Comparison of ENCODE assay signal across 10 mouse cellular contexts in genomic region chr11:28954673-28955304, GRCm38 (mm10).
DNase-seq lines count a peak whose midpoint lies in the region.
"Had no signal": no experiment of that assay in that cellular context is flagged by ENCODE, and none has a peak within 500 bp of the region (broad histone marks: within the 10 kb centered on the region; RNA-seq: fewer than 3 reads in every experiment).

No protein-coding gene starts in this region.

- DNase-seq in embryo, embryonic 11 days: peak; percentile 12
- no peak for DNase-seq in embryo, embryonic 10 days (ENCODE audit: low spot score)
- DNase-seq in urinary bladder, postnatal 14 days (ENCODE audit: low spot score): peak; percentile 25
- DNase-seq in urinary bladder, adult 2 months (ENCODE audit: low spot score): no peak
- DNase-seq in kidney, postnatal 36 days: peak; percentile 31 to 79
- no peak for DNase-seq in spleen, postnatal 14 days (ENCODE audit: low spot score in 2 of 2)
- DNase-seq in layer of hippocampus, postnatal 36 days: no peak
- no peak for DNase-seq in B cell, adult 2 months
- DNase-seq: cerebellum, postnatal 36 days; gastrocnemius, adult 2 months had no signal

Comparison
In these comparisons a context has a peak if more than half of its experiments do, and no peak if none do; other contexts are left out.
1. DNase-seq: peak in embryo, embryonic 11 days (single experiment), urinary bladder, postnatal 14 days (single experiment) and kidney, postnatal 36 days (2 of 2); none in embryo, embryonic 10 days (single experiment), urinary bladder, adult 2 months (single experiment), spleen, postnatal 14 days (0 of 2), layer of hippocampus, postnatal 36 days (0 of 2) and B cell, adult 2 months (0 of 2).